Mouse (Mus musculus): ENCODE data around the gene Cfap61. TPM values are rescaled to one million over a fixed set of nuclear protein-coding genes. Genes with fewer than 3 reads are reported as not detected.

The Cfap61 gene
- 6.1 TPM for polyA plus RNA-seq (2014; fragmentation: Illumina TruSeq; extraction: RNeasy Lipid Tissue Mini Kit (QIAGEN cat#74804); ENCODE audit: low read depth, low replicate concordance)

DNA sequence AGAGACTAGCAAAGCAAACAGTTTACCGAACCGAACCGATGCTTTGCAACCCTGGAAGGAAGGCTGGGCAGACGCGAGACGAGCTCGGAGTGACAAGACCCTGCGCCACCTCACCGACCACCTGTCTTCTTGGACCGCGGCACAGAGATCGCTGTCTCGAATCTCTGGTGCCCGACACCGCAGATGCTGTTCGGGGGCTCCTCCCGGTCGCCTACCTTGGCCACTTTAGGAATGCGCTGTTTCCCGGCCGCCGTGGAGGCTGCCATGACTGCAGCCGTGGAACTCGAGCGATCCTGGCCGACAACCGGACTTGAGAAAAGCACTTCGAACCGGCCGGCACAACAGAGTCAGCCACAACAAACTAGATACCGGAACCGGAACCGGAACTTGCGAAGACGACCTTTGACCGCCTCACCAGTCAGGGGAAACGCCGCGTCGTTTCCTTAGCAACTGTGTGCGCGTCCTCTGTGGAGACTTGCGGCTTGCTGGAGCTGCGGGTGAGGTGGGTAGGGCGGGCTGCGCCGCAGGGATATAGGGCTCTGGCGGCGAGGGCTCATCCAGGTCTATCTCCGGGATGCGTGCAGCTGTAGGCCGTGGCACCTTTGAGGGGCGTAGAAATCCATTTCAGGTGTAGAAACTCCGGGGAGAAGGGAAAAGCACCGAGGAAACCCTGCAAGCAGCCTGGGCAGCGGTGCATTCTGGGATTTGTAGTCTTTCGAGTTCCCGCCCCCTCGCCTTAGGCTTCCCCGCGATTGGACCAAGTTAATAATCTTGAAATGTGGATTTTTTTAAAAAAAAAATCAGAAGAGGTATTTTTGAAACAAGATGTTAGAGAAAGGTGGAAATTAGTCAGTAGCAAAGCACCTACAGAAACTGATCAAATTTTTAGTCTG lies at the start of gene Cfap61, which contains the start of gene Crnkl1:
Cfap61 (plus strand) TSS at position 446 of the 893 bp plus-strand sequence.
Crnkl1 (minus strand) TSS at position 676 of the 893 bp plus-strand sequence.

DNA sequence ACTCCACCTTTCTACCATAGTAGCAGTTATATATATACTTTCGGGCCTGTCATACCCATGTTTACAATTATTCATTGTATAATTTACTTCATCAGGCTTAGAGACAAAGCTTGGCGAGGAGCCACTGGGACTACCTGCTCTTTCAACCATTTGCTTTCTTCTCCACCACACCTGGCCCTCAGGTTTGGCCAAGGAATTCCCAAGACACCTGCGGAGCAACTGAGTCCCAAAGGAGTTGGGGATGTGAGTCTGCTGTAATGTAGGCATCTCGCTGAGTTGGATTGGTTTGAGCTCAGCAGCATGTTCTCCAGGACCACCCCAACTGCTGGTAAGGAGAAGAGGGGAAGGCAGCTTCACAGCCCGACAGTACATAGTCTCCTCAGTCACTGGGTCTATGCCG lies 32.7 kb upstream of the Cfap61 start, which contains the start of gene Naa20:
Naa20 (plus strand) TSS at position 239 of the 400 bp plus-strand sequence.

DNA sequence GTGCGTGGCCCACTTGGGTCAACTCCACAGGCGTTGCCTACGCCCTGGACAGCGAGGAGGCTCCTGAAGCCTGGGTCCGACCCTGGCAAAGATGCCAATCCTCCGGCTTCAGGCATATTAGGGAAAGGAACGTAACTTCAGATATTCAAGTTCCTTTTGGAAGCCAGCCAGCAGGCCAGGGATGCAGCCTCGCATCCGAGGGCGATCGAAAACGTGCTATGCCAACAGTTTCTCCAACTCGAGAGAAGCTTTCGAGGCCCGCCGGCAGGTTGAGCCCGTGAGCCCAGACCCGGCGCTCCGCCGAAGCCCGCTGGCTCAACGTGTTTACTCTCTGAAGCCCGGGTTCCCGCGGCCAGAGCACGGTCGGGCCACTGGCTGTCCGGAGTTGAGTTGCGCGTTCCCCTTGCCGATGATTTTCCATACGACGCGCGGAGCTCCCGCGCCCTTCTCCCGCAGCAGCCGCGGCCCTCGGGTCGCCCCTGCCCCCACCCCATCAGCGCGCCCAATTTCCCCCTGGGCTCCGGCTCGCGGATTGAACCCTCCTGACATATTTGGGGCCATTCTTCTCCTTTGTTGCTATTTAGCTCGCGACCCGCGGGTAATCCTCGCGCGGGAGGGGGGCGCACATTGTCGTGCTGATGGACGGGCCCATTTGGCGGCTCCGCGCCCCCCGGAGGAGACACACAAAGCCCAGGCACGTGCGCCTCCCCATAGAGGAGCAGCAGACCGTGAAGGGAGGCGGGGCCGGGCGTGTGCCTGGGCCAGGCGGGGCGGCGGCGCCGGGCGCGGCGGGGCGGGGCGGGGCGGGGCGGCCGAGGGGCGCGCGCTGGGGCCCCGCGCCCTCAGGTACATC lies 286.7 kb downstream of the Cfap61 start, which contains the start of gene Insm1:
Insm1 (plus strand) TSS at position 846 of the 853 bp plus-strand sequence.

Other genes starting within 250 kb of the Cfap61 start
- gene Naa20, start 32.7 kb upstream of the Cfap61 start, polyA plus RNA-seq (2014; fragmentation: Illumina TruSeq; extraction: RNeasy Lipid Tissue Mini Kit (QIAGEN cat#74804); ENCODE audit: low read depth, low replicate concordance), result 173 TPM
- gene Crnkl1, start 230 bp downstream of the Cfap61 start, polyA plus RNA-seq (2014; fragmentation: Illumina TruSeq; extraction: RNeasy Lipid Tissue Mini Kit (QIAGEN cat#74804); ENCODE audit: low read depth, low replicate concordance), result 36.2 TPM